Mouse (Mus musculus) myocyte (in vitro differentiated cells): Measurements from ENCODE around the gene Nfic.

Experiments
- CEBPB ChIP-seq: IDR thresholded peaks from 2 replicates; pipeline ENCODE4 v1.6.1; 2011; ENCODE audit warnings: mild to moderate bottlenecking, moderate library complexity; ENCODE audit not compliant: poor library complexity, insufficient read depth, severe bottlenecking
- MAX ChIP-seq: IDR thresholded peaks from one replicate; pipeline ENCODE4 v1.6.1; 2011; ENCODE audit warnings: low read depth, mild to moderate bottlenecking, control low read depth
- POLR2A ChIP-seq: IDR thresholded peaks from one replicate; pipeline ENCODE4 v1.6.1; 2011; ENCODE audit warnings: low read depth, mild to moderate bottlenecking, control low read depth, moderate library complexity; ENCODE audit not compliant: insufficient read length
- TCF3 ChIP-seq: IDR thresholded peaks from one replicate; pipeline ENCODE4 v1.6.1; 2011; ENCODE audit warnings: low read depth, control low read depth; ENCODE audit not compliant: insufficient read length
- USF1 ChIP-seq: IDR thresholded peaks from one replicate; pipeline ENCODE4 v1.6.1; 2011; ENCODE audit warnings: low read depth, mild to moderate bottlenecking, control low read depth, moderate library complexity

- TF ChIP-seq MAX (no peak), POLR2A (no peak), USF1 (no peak), CEBPB (no peak), TCF3 (no peak)
Observed at GRCm38 (mm10) chr10:81460951-81461350, 5.5 kb upstream of the Nfic start.
